12 mouse cellular contexts compared by ENCODE assay signal in the genomic region with DNA sequence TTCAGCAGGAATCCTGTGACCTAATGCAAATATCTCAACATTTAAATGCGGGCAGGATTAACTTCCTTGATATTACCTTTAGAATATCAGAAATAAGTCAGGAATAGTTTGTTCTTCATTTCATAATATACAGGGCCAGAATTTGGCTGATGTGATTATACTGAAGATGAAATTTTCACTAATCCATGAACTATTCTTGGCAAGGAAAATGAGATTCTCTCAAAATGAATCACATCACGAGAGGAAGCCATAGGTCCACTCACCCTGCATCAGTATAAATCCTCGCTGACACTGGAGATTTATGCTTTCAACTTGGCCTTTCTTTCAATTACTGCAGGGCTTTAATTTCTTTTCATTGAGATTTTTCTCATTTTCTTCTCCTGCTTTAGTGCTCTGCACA.
"Had no signal": no experiment of that assay in that cellular context is flagged by ENCODE, and none has a peak within 500 bp of the region (broad histone marks: within the 10 kb centered on the region; RNA-seq: fewer than 3 reads in every experiment).

No protein-coding gene starts in this region.

- DNase-seq: retina, postnatal 1 day; right cerebral cortex, adult 18-20 months; right cerebral cortex, postnatal 14 days; right cerebral cortex, postnatal 25 days; right cerebral cortex, postnatal 4 days; spleen, adult 18-20 months; thymus, adult 18-20 months; thymus, adult 2 months; thymus, postnatal 14 days; thymus, postnatal 25 days; thymus, postnatal 36 days; thymus, postnatal 4 days had no signal
